Mouse (Mus musculus): ENCODE data around the gene Zeb2. TPM values are rescaled to one million over a fixed set of nuclear protein-coding genes. Genes with fewer than 3 reads are reported as not detected.

The Zeb2 gene
- polyA plus RNA-seq, 1 experiment: 143 TPM

DNA sequence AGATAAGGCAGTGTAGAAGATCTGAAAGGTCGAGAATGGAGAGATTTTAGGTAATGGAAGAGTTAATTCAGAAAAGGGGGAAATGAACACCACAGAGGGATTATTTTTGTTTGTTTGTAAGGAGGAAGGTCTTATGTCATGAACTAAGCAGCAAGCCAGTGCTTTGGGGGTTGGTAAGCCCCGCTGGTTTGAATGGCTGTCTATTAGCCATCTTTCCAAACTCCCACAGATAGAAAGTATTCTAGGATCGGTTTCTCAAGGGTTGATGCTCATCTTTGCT, 28.0 kb downstream of the Zeb2 start:
- TF ChIP-seq POLR2A (IDR thresholded peaks at IDR 0.05; ENCODE audit: borderline replicate concordance, control insufficient read depth, low read depth, low read length): no peak
- TF ChIP-seq CTCF (IDR thresholded peaks at IDR 0.05; ENCODE audit: control insufficient read depth, insufficient read depth, low read length): no peak

DNA sequence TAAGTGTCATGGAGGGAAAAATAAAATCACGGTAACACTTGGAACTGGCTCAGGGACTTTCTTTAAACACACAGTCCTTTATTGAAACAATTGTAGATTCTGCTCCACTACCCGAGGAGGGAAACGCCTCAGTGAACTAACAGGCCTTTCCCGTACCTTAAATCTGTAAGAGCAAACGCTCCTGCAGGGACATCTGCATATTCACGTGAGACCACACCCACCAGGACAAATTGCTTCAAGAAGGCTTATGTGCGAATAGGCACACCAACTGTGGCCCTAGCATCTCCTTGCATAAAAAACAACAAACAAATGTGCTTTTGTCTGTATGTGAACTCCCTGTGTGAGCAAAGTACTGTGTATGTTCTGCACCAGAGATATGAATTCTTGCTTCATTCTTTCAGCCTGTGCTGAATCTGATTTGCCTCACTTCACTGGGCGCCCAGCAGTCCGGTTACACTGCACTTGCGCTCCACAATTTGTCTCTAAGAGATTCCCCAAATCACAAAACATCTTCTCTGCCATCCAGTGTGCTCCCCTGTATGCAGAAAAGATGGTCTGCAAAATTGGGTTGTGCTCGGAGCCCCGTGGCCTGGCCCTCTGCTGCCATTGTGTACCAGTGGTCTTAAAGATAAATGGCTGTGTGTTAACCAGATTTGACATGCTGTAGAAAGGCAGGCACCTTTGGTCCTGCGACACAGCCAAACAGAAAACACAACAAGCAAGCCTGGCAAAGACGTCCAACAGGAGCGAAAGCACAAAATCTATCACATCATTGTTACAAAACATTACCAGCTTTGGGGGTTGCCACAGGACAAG, 28.6 kb downstream of the Zeb2 start:
- Histone ChIP-seq H3K27ac (ENCODE audit: control insufficient read depth, insufficient read depth, low read depth, low read length, poor library complexity) (no peak overlapping the region), H3K4me1 (ENCODE audit: control insufficient read depth, insufficient read depth, low read length) (no peaks in the 10 kb centered on the region; the same call in 1 of the 2 replicates), H3K4me3 (replicated peaks; ENCODE audit: control insufficient read depth, low read depth, low read length) (no peak overlapping the region)
- WGBS: 77% methylated on average over 15 of the region's 15 CpGs
- no peak for TF ChIP-seq POLR2A (IDR thresholded peaks at IDR 0.05; ENCODE audit: borderline replicate concordance, control insufficient read depth, low read depth, low read length)
- no peak for TF ChIP-seq CTCF (IDR thresholded peaks at IDR 0.05; ENCODE audit: control insufficient read depth, insufficient read depth, low read length)

More for the DNA sequence above, 28.0 kb downstream of the Zeb2 start:
- whole genome bisulfite sequencing: 70% methylated on average over 3 of the region's 3 CpGs
- Histone ChIP-seq H3K27ac (ENCODE audit: control insufficient read depth, insufficient read depth, low read depth, low read length, poor library complexity) (no peak overlapping the region), H3K4me3 (replicated peaks; ENCODE audit: control insufficient read depth, low read depth, low read length) (no peak overlapping the region), H3K4me1 (ENCODE audit: control insufficient read depth, insufficient read depth, low read length) (no peaks in the 10 kb centered on the region; the same call in 1 of the 2 replicates)

DNA sequence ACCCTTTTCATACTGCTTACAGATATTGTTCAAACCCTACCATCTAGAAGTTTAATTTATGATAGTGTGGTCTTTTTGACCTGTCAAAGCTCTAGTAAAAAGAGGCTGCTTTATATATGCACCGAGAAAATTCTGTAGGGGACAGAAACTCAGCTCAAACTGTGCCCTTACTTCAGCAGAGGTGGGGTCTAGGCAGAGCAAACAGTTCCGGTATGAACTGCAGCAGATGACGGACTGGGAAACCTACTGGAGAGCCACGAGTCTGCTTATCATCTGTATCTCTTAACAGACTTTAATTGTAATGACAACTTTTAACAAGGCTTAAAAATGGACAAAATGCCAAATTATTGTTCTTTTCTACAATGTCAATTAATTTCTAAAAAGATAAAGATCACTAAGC, 30.0 kb downstream of the Zeb2 start:
- 46% methylated on average over 4 of the region's 4 CpGs for WGBS
- H3K4me3 ChIP-seq (replicated peaks; ENCODE audit: control insufficient read depth, low read depth, low read length): no peak overlapping the region
- TF ChIP-seq CTCF (IDR thresholded peaks at IDR 0.05; ENCODE audit: control insufficient read depth, insufficient read depth, low read length) (no peak), POLR2A (IDR thresholded peaks at IDR 0.05; ENCODE audit: borderline replicate concordance, control insufficient read depth, low read depth, low read length) (no peak)
- no peak overlapping the region for H3K27ac ChIP-seq (ENCODE audit: control insufficient read depth, insufficient read depth, low read depth, low read length, poor library complexity)
- no peaks in the 10 kb centered on the region; the same call in 1 of the 2 replicates for H3K4me1 ChIP-seq (ENCODE audit: control insufficient read depth, insufficient read depth, low read length)

GRCm38 (mm10) chr2:45085653-45086052, 31.5 kb downstream of the Zeb2 start:
- TF ChIP-seq CTCF (IDR thresholded peaks at IDR 0.05; ENCODE audit: control insufficient read depth, insufficient read depth, low read length): no peak
- no peak for TF ChIP-seq POLR2A (IDR thresholded peaks at IDR 0.05; ENCODE audit: borderline replicate concordance, control insufficient read depth, low read depth, low read length)
- Histone ChIP-seq H3K4me3 (replicated peaks; ENCODE audit: control insufficient read depth, low read depth, low read length) (no peak overlapping the region), H3K4me1 (ENCODE audit: control insufficient read depth, insufficient read depth, low read length) (peaks cover 1% of the 10 kb centered on the region), H3K27ac (ENCODE audit: control insufficient read depth, insufficient read depth, low read depth, low read length, poor library complexity) (0 out of 2 replicates have a peak overlapping the region, but pooled peaks have one; percentile 4)
- 50% methylated on average over 5 of the region's 5 CpGs for WGBS

DNA sequence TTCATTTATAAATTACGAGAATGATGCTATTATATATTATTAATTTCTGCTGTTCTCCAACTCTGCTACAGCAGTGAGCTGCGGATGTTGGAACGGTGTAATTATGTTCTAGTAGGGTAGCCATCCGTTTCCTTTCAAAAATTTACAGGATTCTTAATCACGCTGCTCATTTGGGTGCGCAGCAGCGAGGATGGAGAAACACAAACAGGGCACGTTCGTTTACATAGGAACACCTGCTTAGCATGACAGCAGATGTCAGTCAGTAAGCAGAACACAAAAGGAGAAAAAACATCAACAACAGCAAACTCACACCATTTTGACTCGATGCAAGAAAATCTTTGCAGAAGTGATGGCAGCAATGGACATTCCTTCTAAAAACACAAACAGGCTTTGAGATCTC, 34.2 kb downstream of the Zeb2 start:
- no peak overlapping the region for H3K4me3 ChIP-seq (replicated peaks; ENCODE audit: control insufficient read depth, low read depth, low read length)
- 89% methylated on average over 10 of the region's 10 CpGs for WGBS
- TF ChIP-seq CTCF (IDR thresholded peaks at IDR 0.05; ENCODE audit: control insufficient read depth, insufficient read depth, low read length) (no peak), POLR2A (IDR thresholded peaks at IDR 0.05; ENCODE audit: borderline replicate concordance, control insufficient read depth, low read depth, low read length) (no peak)
- H3K27ac ChIP-seq (ENCODE audit: control insufficient read depth, insufficient read depth, low read depth, low read length, poor library complexity): no peak overlapping the region
- H3K4me1 ChIP-seq (ENCODE audit: control insufficient read depth, insufficient read depth, low read length): peaks cover 1% of the 10 kb centered on the region

DNA sequence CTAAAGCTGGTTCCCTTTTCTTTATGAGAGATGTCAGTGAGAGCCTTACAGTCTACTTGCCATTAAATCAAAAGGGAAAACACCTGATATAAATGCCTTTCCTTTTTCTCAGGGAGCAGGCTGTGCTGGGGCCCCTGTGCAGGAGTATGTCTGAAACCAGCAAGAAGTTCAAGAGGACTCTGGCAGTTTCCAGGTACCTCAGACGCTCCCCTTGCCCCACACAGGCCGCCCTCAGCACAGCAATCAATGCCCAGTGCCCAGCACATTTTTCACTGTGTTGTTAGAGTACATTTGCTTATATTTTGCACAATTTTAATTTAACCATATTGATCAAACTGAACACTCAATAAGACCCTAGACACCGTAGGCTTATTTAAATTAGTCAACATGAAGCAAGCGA, 35.6 kb downstream of the Zeb2 start:
- TF ChIP-seq POLR2A (IDR thresholded peaks at IDR 0.05; ENCODE audit: borderline replicate concordance, control insufficient read depth, low read depth, low read length) (no peak), CTCF (IDR thresholded peaks at IDR 0.05; ENCODE audit: control insufficient read depth, insufficient read depth, low read length) (no peak)
- WGBS: 68% methylated on average over 4 of the region's 4 CpGs
- Histone ChIP-seq H3K27ac (ENCODE audit: control insufficient read depth, insufficient read depth, low read depth, low read length, poor library complexity) (no peak overlapping the region), H3K4me3 (replicated peaks; ENCODE audit: control insufficient read depth, low read depth, low read length) (no peak overlapping the region), H3K4me1 (ENCODE audit: control insufficient read depth, insufficient read depth, low read length) (peaks cover 1% of the 10 kb centered on the region)

DNA sequence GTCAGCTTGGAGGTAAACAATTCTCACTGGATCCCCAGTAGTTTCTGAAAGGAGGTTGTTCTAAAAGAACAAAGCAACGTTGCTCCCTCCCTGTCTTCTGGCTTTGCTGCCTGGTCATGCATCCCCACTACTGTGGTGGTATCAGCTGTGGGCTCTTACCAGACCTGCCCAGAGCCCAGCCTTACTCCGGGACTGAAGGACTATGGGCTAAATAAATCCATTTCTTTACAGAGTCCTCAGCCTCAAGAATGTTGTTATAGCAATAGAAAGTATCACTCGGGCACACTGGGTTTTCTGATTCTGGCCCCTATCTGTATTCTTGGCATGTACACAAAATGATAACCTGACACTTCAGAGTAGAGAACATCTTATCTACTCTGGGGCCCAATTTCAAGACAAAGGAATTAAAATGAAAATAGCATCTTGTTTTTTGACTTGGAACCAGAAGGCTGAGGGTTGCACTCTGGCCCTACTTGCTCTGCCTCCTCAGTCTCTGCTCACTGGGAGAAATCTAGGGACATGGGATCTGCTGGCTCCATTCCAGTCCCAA, 39.2 kb downstream of the Zeb2 start:
- Histone ChIP-seq H3K27ac (ENCODE audit: control insufficient read depth, insufficient read depth, low read depth, low read length, poor library complexity) (no peak overlapping the region), H3K4me3 (replicated peaks; ENCODE audit: control insufficient read depth, low read depth, low read length) (no peak overlapping the region), H3K4me1 (ENCODE audit: control insufficient read depth, insufficient read depth, low read length) (peaks cover 1% of the 10 kb centered on the region)
- WGBS: 53% methylated on average over 3 of the region's 3 CpGs
- TF ChIP-seq CTCF (IDR thresholded peaks at IDR 0.05; ENCODE audit: control insufficient read depth, insufficient read depth, low read length): no peak
- TF ChIP-seq POLR2A (IDR thresholded peaks at IDR 0.05; ENCODE audit: borderline replicate concordance, control insufficient read depth, low read depth, low read length): no peak

DNA sequence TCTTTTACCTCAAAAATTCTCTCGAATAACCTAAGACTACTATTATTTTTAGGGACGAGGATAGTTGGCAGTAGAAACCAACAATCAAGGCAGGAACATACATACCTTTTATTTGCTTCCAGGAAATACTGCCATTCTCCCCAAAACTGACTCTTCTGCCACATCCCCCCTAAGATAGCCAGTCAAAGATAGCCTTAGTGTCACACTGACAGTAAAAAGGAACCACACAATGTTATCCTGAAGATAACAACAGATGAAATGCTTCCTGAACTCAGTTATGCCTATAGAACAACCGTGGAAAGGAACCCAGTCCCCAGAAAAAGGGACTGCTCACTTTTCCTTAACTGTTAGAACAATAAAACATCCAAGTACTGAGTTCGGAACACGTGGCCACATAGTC, 39.8 kb downstream of the Zeb2 start:
- TF ChIP-seq CTCF (IDR thresholded peaks at IDR 0.05; ENCODE audit: control insufficient read depth, insufficient read depth, low read length) (no peak), POLR2A (IDR thresholded peaks at IDR 0.05; ENCODE audit: borderline replicate concordance, control insufficient read depth, low read depth, low read length) (no peak)
- Histone ChIP-seq H3K4me1 (ENCODE audit: control insufficient read depth, insufficient read depth, low read length) (peaks cover 1% of the 10 kb centered on the region), H3K27ac (ENCODE audit: control insufficient read depth, insufficient read depth, low read depth, low read length, poor library complexity) (no peak overlapping the region), H3K4me3 (replicated peaks; ENCODE audit: control insufficient read depth, low read depth, low read length) (no peak overlapping the region)
- WGBS: 75% methylated on average over 5 of the region's 5 CpGs
